Mouse (Mus musculus) kidney, postnatal 0 days (tissue): ENCODE data around the gene Dnah3. TPM values are rescaled to one million over a fixed set of nuclear protein-coding genes. Genes with fewer than 3 reads are reported as not detected.

Experiments used
- ATAC-seq: fragments of 200-750 bp; cut with Nextera tagmentation; replicated peaks from 2 replicates; pipeline ENCODE4 v1.8.0; 2017; ENCODE audit warnings: low read depth, moderate number of reproducible peaks, moderate TSS enrichment, moderate library complexity; ENCODE audit not compliant: low FRiP score
- DNase-seq: peaks from one replicate; pipeline ENCODE4 v3.0.0-alpha.2; 2016; ENCODE audit warnings: low spot score
- H3K27ac ChIP-seq: fragments of 300-500 bp; sonication (generic); 2 replicates; pipeline ENCODE4 v1.5.1; 2014; ENCODE audit warnings: mild to moderate bottlenecking
- H3K27me3 ChIP-seq: fragments of 300-500 bp; sonication (generic); 2 replicates; pipeline ENCODE4 v1.6.1; 2014; ENCODE audit warnings: low read length, mixed read lengths; ENCODE audit not compliant: insufficient read depth
- H3K36me3 ChIP-seq: fragments of 300-500 bp; sonication (generic); 2 replicates; pipeline ENCODE4 v1.6.1; 2014; ENCODE audit warnings: low read length, mixed read lengths; ENCODE audit not compliant: insufficient read depth
- H3K4me1 ChIP-seq: fragments of 300-500 bp; sonication (generic); replicated peaks from 2 replicates; pipeline ENCODE4 v1.6.1; 2014; ENCODE audit warnings: antibody characterized with exemption, low read length, mixed read lengths; ENCODE audit not compliant: insufficient read depth
- H3K4me2 ChIP-seq: fragments of 300-500 bp; sonication (generic); 2 replicates; pipeline ENCODE4 v1.6.1; 2014; ENCODE audit warnings: mild to moderate bottlenecking, low read length, moderate library complexity, mixed read lengths
- H3K4me3 ChIP-seq: fragments of 300-500 bp; sonication (generic); replicated peaks from 2 replicates; pipeline ENCODE4 v1.5.1; 2014; ENCODE audit warnings: low read depth, low read length
- H3K9ac ChIP-seq: fragments of 300-500 bp; sonication (generic); 2 replicates; pipeline ENCODE4 v1.6.1; 2014; ENCODE audit warnings: low read depth, low read length
- H3K9me3 ChIP-seq: fragments of 300-500 bp; sonication (generic); replicated peaks from 2 replicates; pipeline ENCODE4 v1.6.1; 2016; ENCODE audit warnings: low read length, inconsistent platforms, mixed read lengths
- CTCF ChIP-seq: IDR thresholded peaks from 2 replicates; pipeline ENCODE4 v1.5.1; 2016; ENCODE audit warnings: antibody characterized with exemption, low read depth, mild to moderate bottlenecking, moderate library complexity
- WGBS: fragments of 180-500 bp; shearing (Covaris S2); extraction: QIAGEN DNeasy Blood & Tissue Kit; methylation state at CpG from one replicate; pipeline ENCODE4 v1.1.7; 2014; 5-methylcytosine and 5-hydroxymethylcytosine counted together
- polyA plus RNA-seq: library from polyadenylated mRNA; unstranded; fragments of >200 nt; fragmentation: Nextera tagmentation; extraction: Ambion mirVana; gene quantifications from 2 replicates; pipeline ENCODE4 v1.2.1, GENCODE M21; 2015

Dnah3 gene
- polyA plus RNA-seq, 1 experiment from 2014 or later: 0.01 TPM

DNA sequence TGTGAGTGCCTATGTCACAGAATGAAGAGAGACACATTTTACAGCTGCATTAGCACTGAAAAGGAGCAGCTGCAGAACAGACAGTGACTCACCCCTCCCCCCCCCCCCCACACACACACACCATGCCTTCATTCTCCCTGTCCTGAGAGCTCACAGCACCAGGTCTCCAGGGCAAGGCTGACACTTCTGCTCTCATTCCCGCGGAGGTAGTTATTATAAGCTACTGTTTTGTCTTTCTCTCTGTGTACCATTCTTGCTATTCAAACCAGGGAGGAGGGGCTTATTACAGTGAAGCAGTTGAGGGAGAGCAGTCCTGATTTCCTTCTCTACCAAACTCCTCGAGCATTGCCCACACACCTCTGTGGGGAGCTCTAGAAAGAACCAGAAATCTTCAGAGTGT, 25.9 kb downstream of the Dnah3 start:
- Histone ChIP-seq H3K4me3 (no peak overlapping the region), H3K36me3 (no peaks in the 10 kb centered on the region), H3K4me2 (no peak overlapping the region), H3K27ac (no peak overlapping the region), H3K4me1 (no peaks in the 10 kb centered on the region), H3K9me3 (no peaks in the 10 kb centered on the region), H3K27me3 (no peaks in the 10 kb centered on the region), H3K9ac (no peak overlapping the region)
- no peak for TF ChIP-seq CTCF
- DNase-seq (no peak), ATAC-seq (no peak)
- WGBS: 26% methylated on average over 3 of the region's 3 CpGs

DNA sequence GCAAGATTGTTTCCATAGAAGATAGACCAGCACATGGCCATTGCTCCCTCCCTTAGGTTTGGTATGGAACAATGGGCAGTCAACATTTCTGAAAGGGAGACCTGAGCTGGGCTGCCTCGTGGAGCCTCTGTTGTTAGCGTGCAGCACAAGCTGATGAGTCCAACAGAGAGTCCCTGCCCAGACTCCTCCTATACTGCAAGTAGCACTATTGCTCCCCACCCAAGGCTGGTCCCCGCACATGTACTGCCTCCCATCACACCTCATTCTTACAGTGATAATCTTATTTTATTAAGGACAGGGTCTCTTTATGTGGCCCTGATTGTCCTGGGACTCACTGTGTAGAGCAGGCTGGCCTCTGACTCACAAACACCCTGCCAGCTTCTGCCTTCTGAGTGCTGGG, 27.0 kb downstream of the Dnah3 start:
- no peak overlapping the region for H3K4me3 ChIP-seq
- DNase-seq: no peak
- ATAC-seq: no peak
- no peaks in the 10 kb centered on the region for H3K4me1 ChIP-seq
- no peak for TF ChIP-seq CTCF
- no peak overlapping the region for H3K9ac ChIP-seq
- no peaks in the 10 kb centered on the region for H3K36me3 ChIP-seq
- H3K9me3 ChIP-seq: no peaks in the 10 kb centered on the region
- H3K27me3 ChIP-seq: no peaks in the 10 kb centered on the region
- H3K4me2 ChIP-seq: no peak overlapping the region
- 92% methylated on average over 3 of the region's 3 CpGs for WGBS
- no peak overlapping the region for H3K27ac ChIP-seq

GRCm38 (mm10) chr7:120064045-120064444, 31.0 kb downstream of the Dnah3 start:
- no peak overlapping the region for H3K9ac ChIP-seq
- no peak overlapping the region for H3K4me3 ChIP-seq
- TF ChIP-seq CTCF: no peak; the same call in 1 of the 2 replicates
- no peak overlapping the region for H3K4me2 ChIP-seq
- 88% methylated on average over 1 of the region's 1 CpGs for WGBS
- no peak overlapping the region for H3K27ac ChIP-seq
- H3K4me1 ChIP-seq: no peaks in the 10 kb centered on the region
- DNase-seq: no peak
- no peak for ATAC-seq
- H3K9me3 ChIP-seq: no peaks in the 10 kb centered on the region
- H3K27me3 ChIP-seq: no peaks in the 10 kb centered on the region
- H3K36me3 ChIP-seq: no peaks in the 10 kb centered on the region

DNA sequence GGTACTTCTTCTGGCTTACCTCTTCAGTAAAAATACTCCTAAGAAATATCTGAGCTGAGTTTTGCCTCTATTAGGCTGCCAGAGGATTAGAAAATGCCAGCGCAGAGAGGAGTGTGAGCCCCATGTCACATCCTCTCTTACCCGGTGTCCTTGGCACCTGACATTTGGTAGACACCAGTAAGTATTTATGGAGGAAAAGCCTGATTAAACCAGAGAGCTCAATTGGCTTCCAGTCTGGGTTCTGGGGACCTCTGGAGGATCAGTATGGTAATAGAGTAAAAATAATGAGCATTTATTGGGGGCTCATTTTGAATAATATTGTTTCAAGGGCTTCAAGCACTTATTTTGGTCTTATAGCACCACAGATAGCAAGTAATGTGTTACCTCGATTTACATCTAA, 39.6 kb downstream of the Dnah3 start:
- no peaks in the 10 kb centered on the region for H3K4me1 ChIP-seq
- DNase-seq (no peak), ATAC-seq (no peak)
- H3K4me2 ChIP-seq: no peak overlapping the region
- no peak overlapping the region for H3K9ac ChIP-seq
- H3K27me3 ChIP-seq: no peaks in the 10 kb centered on the region
- no peaks in the 10 kb centered on the region for H3K36me3 ChIP-seq
- H3K9me3 ChIP-seq: no peaks in the 10 kb centered on the region
- 83% methylated on average over 3 of the region's 3 CpGs for WGBS
- peak; percentile 20; the same call in 1 of the 2 replicates for TF ChIP-seq CTCF
- H3K27ac ChIP-seq: no peak overlapping the region
- no peak overlapping the region for H3K4me3 ChIP-seq

- Histone ChIP-seq H3K4me3 (no peak overlapping the region), H3K27ac (no peak overlapping the region), H3K4me1 (no peaks in the 10 kb centered on the region), H3K9me3 (no peaks in the 10 kb centered on the region), H3K9ac (no peak overlapping the region), H3K36me3 (no peaks in the 10 kb centered on the region), H3K4me2 (no peak overlapping the region), H3K27me3 (no peaks in the 10 kb centered on the region)
- DNase-seq (no peak), ATAC-seq (no peak)
- no peak for TF ChIP-seq CTCF
- 60% methylated on average over 2 of the region's 2 CpGs for WGBS
Observed at GRCm38 (mm10) chr7:120054016-120054415, 41.1 kb downstream of the Dnah3 start.

DNA sequence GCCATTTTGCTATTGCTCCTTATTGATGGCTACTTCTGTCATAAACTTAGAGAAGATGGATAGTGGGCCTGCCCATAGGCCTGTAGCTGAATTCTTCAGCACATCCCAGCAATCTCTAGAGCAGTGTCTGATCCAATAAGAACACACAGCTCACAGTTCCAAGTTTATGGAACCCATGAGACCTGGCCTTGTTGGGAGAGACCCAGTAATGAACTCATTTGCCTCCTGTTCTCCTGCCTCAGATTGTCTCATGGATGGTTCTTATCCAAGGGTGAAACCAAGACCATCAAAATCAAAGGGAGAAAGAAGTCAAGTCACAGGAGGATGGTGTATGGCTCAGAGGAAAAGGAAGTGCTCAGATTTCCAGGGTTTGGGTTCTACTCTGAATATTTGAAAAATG, 44.6 kb downstream of the Dnah3 start:
- TF ChIP-seq CTCF: no peak
- H3K36me3 ChIP-seq: no peaks in the 10 kb centered on the region
- H3K4me3 ChIP-seq: no peak overlapping the region
- no peak overlapping the region for H3K9ac ChIP-seq
- no peaks in the 10 kb centered on the region for H3K27me3 ChIP-seq
- no peak overlapping the region for H3K27ac ChIP-seq
- DNase-seq (no peak), ATAC-seq (no peak)
- H3K4me1 ChIP-seq: no peaks in the 10 kb centered on the region
- no peak overlapping the region for H3K4me2 ChIP-seq
- H3K9me3 ChIP-seq: no peaks in the 10 kb centered on the region

DNA sequence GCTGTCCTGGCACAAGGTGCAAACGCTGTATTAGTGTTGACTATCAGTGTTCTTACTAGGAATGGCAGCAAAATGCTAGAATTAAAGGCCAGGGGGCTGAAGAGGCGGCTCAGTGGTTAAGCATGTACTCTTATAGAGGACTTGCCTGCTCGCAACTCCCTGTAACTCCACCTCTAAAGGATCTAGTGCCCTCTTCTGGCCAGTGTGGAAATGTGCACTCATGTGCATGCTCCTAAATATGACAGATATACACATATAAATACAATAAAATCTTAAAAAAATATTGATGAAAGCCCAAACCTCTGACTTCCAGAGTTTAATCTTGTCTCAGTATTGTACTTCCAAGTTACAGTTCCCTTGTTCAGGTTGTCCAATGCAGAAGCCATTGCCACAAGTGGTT, 51.1 kb downstream of the Dnah3 start:
- Histone ChIP-seq H3K9me3 (no peaks in the 10 kb centered on the region), H3K4me3 (no peak overlapping the region), H3K4me2 (no peak overlapping the region), H3K4me1 (no peaks in the 10 kb centered on the region), H3K36me3 (no peaks in the 10 kb centered on the region), H3K9ac (no peak overlapping the region), H3K27ac (no peak overlapping the region), H3K27me3 (no peaks in the 10 kb centered on the region)
- ATAC-seq: no peak
- no peak for TF ChIP-seq CTCF
- 86% methylated on average over 3 of the region's 3 CpGs for WGBS
- no peak for DNase-seq
